Mouse (Mus musculus): Measurements from ENCODE around the gene Gnb4. TPM values are rescaled to one million over a fixed set of nuclear protein-coding genes. Genes with fewer than 3 reads are reported as not detected.

Gene Gnb4
- polyA plus RNA-seq, 1 experiment from 2014 or later = 59.4 TPM

Other genes with a start within 250 kb of the Gnb4 start
- gene Pik3ca, start 218.9 kb downstream of the Gnb4 start, polyA plus RNA-seq (2014; fragmentation: Nextera tagmentation; extraction: Ambion mirVana) = 10.1 and 12.0 TPM in 2 replicates
- gene Kcnmb3, start 124.4 kb downstream of the Gnb4 start, polyA plus RNA-seq (2014; fragmentation: Nextera tagmentation; extraction: Ambion mirVana) = 0.09 TPM in 1 of 2 replicates, not detected in the other
- 33.1 and 37.4 TPM in 2 replicates for gene Zfp639, start 106.3 kb downstream of the Gnb4 start, polyA plus RNA-seq (2014; fragmentation: Nextera tagmentation; extraction: Ambion mirVana)
- gene Mfn1, start 87.1 kb downstream of the Gnb4 start, polyA plus RNA-seq (2014; fragmentation: Nextera tagmentation; extraction: Ambion mirVana) = 56.4 and 76.0 TPM in 2 replicates
- gene Actl6a, start 89.7 kb upstream of the Gnb4 start, polyA plus RNA-seq (2014; fragmentation: Nextera tagmentation; extraction: Ambion mirVana) = 110 and 122 TPM in 2 replicates
- 468 and 475 TPM in 2 replicates for gene Ndufb5, start 120.4 kb upstream of the Gnb4 start, polyA plus RNA-seq (2014; fragmentation: Nextera tagmentation; extraction: Ambion mirVana)
- 30.5 and 41.2 TPM in 2 replicates for gene Mrpl47, start 121.0 kb upstream of the Gnb4 start, polyA plus RNA-seq (2014; fragmentation: Nextera tagmentation; extraction: Ambion mirVana)
- gene Usp13, start 201.0 kb upstream of the Gnb4 start, polyA plus RNA-seq (2014; fragmentation: Nextera tagmentation; extraction: Ambion mirVana) = 43.3 and 60.4 TPM in 2 replicates